Mouse (Mus musculus): ENCODE results near the gene Rmi1.

DNA sequence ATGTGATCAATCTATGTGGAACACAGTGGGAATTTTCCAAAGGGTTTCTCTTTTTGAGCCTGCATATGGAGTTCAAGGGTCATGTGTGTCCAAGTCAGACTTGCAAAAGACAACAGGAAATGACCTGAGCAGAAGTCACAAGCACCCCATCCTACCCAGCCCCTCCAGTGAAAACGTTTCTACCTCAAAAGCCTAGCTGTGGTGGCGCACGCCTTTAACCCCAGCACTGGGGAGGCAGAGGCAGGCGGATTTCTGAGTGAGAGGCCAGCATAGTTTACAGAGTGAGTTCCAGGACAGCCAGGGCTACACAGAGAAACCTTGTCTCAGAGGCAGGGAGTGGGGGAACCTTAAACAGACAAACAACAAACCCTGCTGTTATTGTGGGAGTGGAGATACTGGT, 50.2 kb downstream of the Rmi1 start:
- TF ChIP-seq CTCF (IDR thresholded peaks at IDR 0.05; ENCODE audit: borderline replicate concordance, insufficient read depth, low read depth, low read length) (no peak), POLR2A (IDR thresholded peaks at IDR 0.05; ENCODE audit: borderline replicate concordance, insufficient read depth, low read length) (no peak)

Data from cerebellum, adult 2 months (tissue).